Mouse (Mus musculus): ENCODE measurements around the gene Col11a2.

- no peak for TF ChIP-seq CTCF (IDR thresholded peaks at IDR 0.05; ENCODE audit: borderline replicate concordance, insufficient read depth, low read depth, low read length)
- TF ChIP-seq POLR2A (IDR thresholded peaks at IDR 0.05; ENCODE audit: borderline replicate concordance, insufficient read depth, low read length), result no peak
Observed at GRCm38 (mm10) chr17:34022987-34023386, 16.2 kb upstream of the Col11a2 start.
